Mouse (Mus musculus) brain, embryonic 14.5 days (tissue): ENCODE measurements around the gene Abhd8. TPM values are rescaled to one million over a fixed set of nuclear protein-coding genes. Genes with fewer than 3 reads are reported as not detected.

Experiments used
- DNase-seq: peaks from one replicate; pipeline ENCODE4 v3.0.0-alpha.2; 2011; ENCODE audit warnings: low read depth
- CTCF ChIP-seq: fragments of 200-500 bp; IDR thresholded peaks from 2 replicates; pipeline ENCODE4 v1.5.1; 2012; ENCODE audit warnings: inconsistent platforms, mild to moderate bottlenecking, moderate library complexity, borderline replicate concordance; ENCODE audit not compliant: insufficient read depth, insufficient read length; ENCODE audit errors: extremely low read depth
- POLR2A ChIP-seq: fragments of 200-500 bp; IDR thresholded peaks from 2 replicates; pipeline ENCODE4 v1.6.1; 2012; ENCODE audit warnings: mild to moderate bottlenecking, inconsistent platforms, borderline replicate concordance; ENCODE audit not compliant: poor library complexity, insufficient read depth, insufficient read length, severe bottlenecking; ENCODE audit errors: extremely low read depth
- polyA plus RNA-seq: library from polyadenylated mRNA; depleted of rRNA; stranded (reverse); fragments of >200 nt; gene quantifications from 2 replicates; pipeline ENCODE4 v1.2.3, GENCODE M21; 2012

Abhd8 gene
- polyA plus RNA-seq, 1 experiment: 168 TPM

DNA sequence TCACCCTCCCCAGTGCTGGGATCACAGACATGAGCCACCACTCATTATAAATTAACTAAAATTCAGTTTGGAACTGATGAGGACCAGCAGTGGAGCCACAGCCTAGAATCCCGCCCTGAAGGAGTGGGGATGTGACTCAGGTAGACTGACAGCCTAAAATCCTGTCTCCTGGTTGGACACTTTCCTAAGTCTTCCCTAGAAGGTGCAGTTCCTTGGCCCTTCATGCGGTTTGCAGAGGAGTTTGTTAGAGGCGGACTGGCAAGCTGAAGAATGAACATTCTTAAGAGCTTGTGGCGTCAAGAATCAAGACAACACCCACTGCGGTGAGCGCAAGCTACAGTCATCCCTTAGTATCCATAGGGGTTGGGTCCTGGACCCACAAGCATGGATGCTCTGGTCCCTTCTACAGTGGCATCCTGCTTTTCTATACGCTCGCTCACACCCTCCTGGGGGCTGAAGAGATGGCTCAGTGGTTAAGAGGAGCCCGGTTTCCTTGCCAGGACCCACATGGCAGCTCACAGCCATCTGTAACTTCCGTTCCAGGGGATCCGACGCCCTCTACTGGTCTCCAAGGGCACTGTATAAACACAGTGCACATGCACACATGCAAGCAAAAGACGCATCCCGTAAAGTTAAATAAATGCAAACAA lies 13.9 kb upstream of the Abhd8 start:
- peak; percentile 67 for DNase-seq
- TF ChIP-seq POLR2A (no peak), CTCF (peak; percentile 58)

DNA sequence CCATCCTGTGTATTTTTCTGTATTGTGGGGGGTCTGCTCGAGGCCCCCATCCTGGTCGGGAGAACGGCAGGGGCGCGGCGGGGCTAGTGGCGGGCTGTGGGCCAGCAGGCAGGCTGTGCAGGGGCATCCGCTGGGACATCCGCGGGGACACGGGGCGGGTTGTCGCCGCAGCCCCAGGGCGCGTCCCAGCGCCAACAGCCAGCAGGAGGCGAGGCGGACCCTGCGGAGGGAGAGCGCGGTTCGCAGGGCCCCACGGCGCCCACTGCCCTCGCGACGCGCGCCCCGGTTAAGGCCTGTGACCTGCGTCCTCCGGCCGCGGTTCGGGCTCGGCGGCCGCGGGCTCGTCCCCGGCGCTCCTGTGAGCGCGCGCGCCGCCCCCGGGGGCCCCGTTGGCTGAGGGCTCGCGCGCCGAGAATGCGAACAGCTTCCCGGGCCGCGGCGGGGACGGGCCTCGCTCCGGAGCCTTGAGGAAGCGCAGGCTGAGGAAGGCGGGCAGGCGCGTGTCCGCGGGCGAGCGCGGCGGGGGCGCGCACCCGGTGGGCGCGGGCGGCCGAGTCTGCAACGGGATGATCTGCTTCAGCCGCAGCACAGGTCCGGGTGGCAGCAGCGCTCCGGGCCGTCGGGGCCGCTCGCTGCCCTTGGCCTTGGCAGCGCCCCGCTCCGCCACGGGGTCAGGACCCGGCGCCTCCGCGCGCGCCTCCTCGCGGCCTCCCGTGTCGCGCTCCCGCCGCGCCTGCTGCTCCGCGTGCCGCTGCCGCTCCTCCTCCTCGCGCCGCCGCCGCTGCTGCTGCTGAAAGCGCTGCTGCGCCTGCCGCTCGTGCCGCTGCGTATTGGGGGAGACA lies 12.9 kb upstream of the Abhd8 start:
- peak; percentile 89 for DNase-seq
- TF ChIP-seq CTCF: peak; percentile 21; the same call in 1 of the 2 replicates
- TF ChIP-seq POLR2A: no peak

DNA sequence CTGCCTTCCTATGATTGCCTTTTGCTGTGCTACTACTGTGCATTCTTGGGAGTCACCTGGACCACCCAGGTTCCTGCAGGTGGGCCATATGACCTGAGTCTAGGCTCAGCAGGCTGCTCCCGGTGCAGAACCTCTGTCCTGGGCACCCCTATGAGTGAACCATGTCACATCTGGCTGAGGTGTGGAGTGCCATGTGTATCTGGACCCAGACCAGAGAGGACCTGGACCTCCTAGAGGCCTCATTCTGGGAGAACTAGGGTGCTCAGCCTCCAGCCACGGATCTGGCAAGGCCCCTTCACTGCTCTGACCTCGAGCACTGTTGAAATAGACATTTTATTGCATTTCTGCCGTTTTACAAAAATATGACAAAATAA lies 12.2 kb upstream of the Abhd8 start:
- DNase-seq: no peak
- TF ChIP-seq CTCF: no peak
- TF ChIP-seq POLR2A: no peak

GRCm38 (mm10) chr8:71474785-71475701 lies 11.6 kb upstream of the Abhd8 start:
- no peak for DNase-seq
- TF ChIP-seq CTCF: no peak
- TF ChIP-seq POLR2A: no peak

DNA sequence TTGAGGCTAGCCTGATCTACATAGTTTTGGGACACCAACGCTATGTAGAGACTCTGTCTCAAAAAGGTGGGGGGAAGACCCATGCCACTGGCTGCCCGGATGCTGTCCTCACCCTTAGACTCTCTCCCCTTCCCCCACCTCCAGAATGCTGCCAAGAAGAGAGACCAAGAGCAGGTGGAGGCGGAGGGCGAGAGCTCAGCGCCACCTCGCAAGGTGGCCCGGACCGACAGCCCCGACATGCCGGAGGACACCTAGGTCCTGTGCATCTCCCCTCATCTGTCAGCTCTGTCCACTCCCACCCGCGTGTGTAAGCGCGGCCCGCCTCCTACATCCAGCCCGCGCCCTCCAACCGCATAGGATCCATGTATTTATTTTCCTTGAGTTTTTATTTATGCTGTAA lies 10.9 kb upstream of the Abhd8 start:
- DNase-seq: no peak
- TF ChIP-seq CTCF (no peak), POLR2A (no peak)

DNA sequence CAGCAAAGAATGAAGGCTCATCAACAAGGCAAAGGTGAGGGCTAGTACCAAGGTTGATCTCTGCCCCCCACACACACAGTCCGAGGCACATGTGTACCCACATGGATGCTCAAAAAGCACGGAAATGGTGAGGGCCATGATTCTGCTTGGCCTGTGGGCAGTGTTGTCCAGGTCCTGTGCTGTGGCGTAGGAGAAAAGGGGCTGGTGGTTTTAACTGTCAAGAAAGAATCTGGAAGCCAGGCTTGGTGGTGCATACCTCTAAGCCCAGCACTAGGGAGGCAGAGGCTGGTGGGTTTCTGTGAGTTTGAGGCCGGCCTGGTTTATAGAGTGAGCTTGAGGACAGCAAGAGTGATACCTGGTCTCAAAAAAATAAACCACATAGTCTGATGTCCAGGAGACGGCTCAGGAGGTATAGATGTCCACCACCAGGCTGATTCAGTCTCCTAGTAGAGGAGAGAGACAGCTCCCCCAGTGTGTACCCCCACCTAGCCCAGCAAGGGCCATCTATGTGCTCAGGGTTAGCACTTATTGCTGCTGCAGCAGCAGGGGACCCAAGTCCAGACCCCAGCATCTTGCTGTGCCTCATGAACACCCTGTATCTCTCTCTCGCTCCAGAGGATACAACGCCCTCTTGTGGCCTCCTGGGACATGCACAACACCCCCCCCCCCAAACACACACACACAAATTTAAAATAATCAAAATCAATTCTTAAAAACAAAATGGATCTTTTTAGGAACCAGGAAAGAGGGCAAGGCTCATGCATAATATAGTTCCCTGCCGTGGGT lies 9.3 kb upstream of the Abhd8 start:
- TF ChIP-seq POLR2A: no peak
- TF ChIP-seq CTCF: peak; percentile 31; the same call in 1 of the 2 replicates

DNA sequence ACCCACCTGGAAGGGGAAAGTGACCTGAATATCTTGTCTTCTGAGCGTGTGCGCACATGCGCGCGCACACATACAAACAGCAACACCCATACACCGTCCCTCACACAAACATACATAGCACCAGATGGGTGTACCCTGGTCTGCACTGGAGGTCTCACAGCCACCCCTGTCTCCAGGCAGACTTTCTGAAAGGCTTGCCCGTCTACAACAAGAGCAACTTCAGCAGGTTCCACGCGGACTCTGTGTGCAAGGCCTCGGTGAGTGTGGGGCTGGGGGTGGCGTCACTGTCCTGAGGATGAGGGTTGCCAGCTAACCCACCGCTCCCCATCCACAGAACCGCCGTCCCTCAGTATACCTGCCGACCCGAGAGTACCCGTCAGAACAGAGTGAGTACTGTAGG lies 8.4 kb upstream of the Abhd8 start:
- no peak for DNase-seq
- TF ChIP-seq CTCF: no peak
- TF ChIP-seq POLR2A: no peak

More for the DNA sequence above, 9.3 kb upstream of the Abhd8 start:
- no peak for DNase-seq

DNA sequence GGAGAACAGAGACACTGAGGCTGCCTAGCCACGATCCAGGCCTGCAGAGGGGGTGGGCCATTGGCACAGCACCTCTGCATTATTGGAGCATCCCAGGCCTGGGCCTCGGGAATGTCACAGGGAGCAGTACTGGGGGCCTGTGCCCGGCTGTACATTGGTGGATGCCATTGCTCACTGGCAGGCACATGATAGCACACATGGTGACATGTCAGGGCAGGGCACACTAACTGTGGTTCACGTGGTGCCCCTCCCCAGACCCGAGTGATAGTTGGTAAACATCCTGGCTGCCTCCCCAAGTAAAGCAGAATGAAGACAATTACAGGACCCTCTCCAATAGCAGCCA lies 7.4 kb upstream of the Abhd8 start:
- TF ChIP-seq CTCF: no peak
- no peak for TF ChIP-seq POLR2A
- DNase-seq: no peak

GRCm38 (mm10) chr8:71470146-71470912 lies 6.9 kb upstream of the Abhd8 start:
- DNase-seq: no peak
- no peak for TF ChIP-seq POLR2A
- no peak for TF ChIP-seq CTCF

GRCm38 (mm10) chr8:71469411-71469810 lies 6.0 kb upstream of the Abhd8 start:
- peak; percentile 88 for DNase-seq
- TF ChIP-seq POLR2A (0 out of 2 replicates have a peak, but pooled peaks have one; percentile 13), CTCF (no peak)

DNA sequence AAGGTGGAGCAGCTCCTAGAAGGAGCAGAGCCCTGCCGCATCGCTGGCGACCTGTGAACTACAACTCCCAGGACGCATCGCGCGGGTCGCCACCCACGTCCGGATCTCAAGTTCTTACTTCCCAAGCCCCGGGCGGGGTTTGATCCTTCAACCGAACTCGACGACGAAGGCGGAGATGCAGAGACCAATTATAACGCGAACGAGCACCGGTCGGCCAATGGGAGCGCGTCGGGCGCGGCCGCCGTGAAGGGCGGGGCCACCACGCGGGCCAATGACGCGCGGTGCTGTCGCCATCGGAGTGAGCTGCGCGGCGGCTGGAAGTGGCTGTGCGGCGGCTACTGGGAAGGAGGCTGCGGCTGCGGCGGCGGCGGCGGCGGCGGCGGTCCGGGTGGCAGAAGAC lies 5.5 kb upstream of the Abhd8 start, which contains the start of gene Dda1:
TSS of gene Dda1 (plus strand) at position 284 of the 400 bp plus-strand sequence.
- TF ChIP-seq POLR2A (peak; percentile 77), CTCF (no peak)
- DNase-seq: peak; percentile 100
